Mouse (Mus musculus) ES-Bruce4 (cell line): ENCODE measurements around the gene Mfap3l.

Source experiments
- CTCF ChIP-seq: IDR thresholded peaks from one replicate; pipeline ENCODE4 v1.8.1; 2011; ENCODE audit warnings: low read depth, low read length
- POLR2A ChIP-seq: IDR thresholded peaks from one replicate; pipeline ENCODE4 v1.8.1; 2011; ENCODE audit warnings: low read length; ENCODE audit not compliant: insufficient read depth

DNA sequence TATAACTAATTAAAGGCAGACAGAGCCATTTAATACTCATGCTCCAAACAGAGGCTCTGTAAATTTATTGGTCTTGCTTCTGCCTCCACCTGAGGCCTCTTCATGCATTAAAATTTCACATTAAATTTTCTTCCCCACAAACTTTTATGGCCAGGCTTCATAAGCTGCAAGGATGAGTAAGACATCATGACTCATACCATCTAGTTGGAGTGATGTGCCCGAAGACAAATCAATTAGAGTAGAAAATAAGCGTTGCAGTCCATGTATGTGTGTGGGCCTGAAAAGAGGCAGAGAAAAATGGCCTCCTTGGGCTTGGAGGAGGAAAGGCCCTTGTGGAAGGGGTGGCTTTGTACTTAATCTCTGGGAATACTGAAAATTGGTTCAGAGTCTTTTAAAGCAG, 2.3 kb downstream of the Mfap3l start:
- no peak for TF ChIP-seq POLR2A
- TF ChIP-seq CTCF, result no peak
